Mouse (Mus musculus): Measurements from ENCODE around the gene Prl2c5.
"Not testable (repeated sequence)": the region's sequence is repeated elsewhere in the genome, so short reads cannot be mapped to it uniquely, and the experiment has no call there.

Prl2c5 gene

GRCm38 (mm10) chr13:13182415-13182814 lies at the start of gene Prl2c5:
Prl2c5 (plus strand) TSS chr13:13182715.
- in situ Hi-C loops (cut with MboI; ENCODE audit: low pct_unique_long_range_greater_than_20kb in 1 of 2, low sequenced_read_pairs in 2 of 2, unreplicated experiment in 1 of 2) = not testable (repeated sequence)

- in situ Hi-C loops (cut with MboI; ENCODE audit: low pct_unique_long_range_greater_than_20kb in 1 of 2, low sequenced_read_pairs in 2 of 2, unreplicated experiment in 1 of 2) = not testable (repeated sequence)
These were observed 19.6 kb upstream of the Prl2c5 start for GRCm38 (mm10) chr13:13162777-13163485.

GRCm38 (mm10) chr13:13168631-13169030 lies 13.9 kb upstream of the Prl2c5 start:
- in situ Hi-C loops (cut with MboI; ENCODE audit: low pct_unique_long_range_greater_than_20kb in 1 of 2, low sequenced_read_pairs in 2 of 2, unreplicated experiment in 1 of 2) = not testable (repeated sequence)

- in situ Hi-C loops (cut with MboI; ENCODE audit: low pct_unique_long_range_greater_than_20kb in 1 of 2, low sequenced_read_pairs in 2 of 2, unreplicated experiment in 1 of 2) = not testable (repeated sequence)
These were observed 8.8 kb upstream of the Prl2c5 start for GRCm38 (mm10) chr13:13173616-13174136.

- in situ Hi-C loops (cut with MboI; ENCODE audit: low pct_unique_long_range_greater_than_20kb in 1 of 2, low sequenced_read_pairs in 2 of 2, unreplicated experiment in 1 of 2) = not testable (repeated sequence)
These were observed 6.8 kb upstream of the Prl2c5 start for GRCm38 (mm10) chr13:13175736-13176135.

- in situ Hi-C loops (cut with MboI; ENCODE audit: low pct_unique_long_range_greater_than_20kb in 1 of 2, low sequenced_read_pairs in 2 of 2, unreplicated experiment in 1 of 2) = not testable (repeated sequence)
These were observed 28.7 kb downstream of the Prl2c5 start for GRCm38 (mm10) chr13:13211168-13211567.

GRCm38 (mm10) chr13:13216363-13216762 lies 33.8 kb downstream of the Prl2c5 start:
- in situ Hi-C loops (cut with MboI; ENCODE audit: low pct_unique_long_range_greater_than_20kb in 1 of 2, low sequenced_read_pairs in 2 of 2, unreplicated experiment in 1 of 2) = not testable (repeated sequence)

- in situ Hi-C loops (cut with MboI; ENCODE audit: low pct_unique_long_range_greater_than_20kb in 1 of 2, low sequenced_read_pairs in 2 of 2, unreplicated experiment in 1 of 2) = not testable (repeated sequence)
These were observed 37.7 kb downstream of the Prl2c5 start for GRCm38 (mm10) chr13:13220231-13220630.

- in situ Hi-C loops (cut with MboI; ENCODE audit: low pct_unique_long_range_greater_than_20kb in 1 of 2, low sequenced_read_pairs in 2 of 2, unreplicated experiment in 1 of 2) = not testable (repeated sequence)
These were observed 54.9 kb downstream of the Prl2c5 start for GRCm38 (mm10) chr13:13237456-13237855.
